Mouse (Mus musculus): ENCODE data around the gene Wdr43. TPM values are rescaled to one million over a fixed set of nuclear protein-coding genes. Genes with fewer than 3 reads are reported as not detected.

Wdr43 gene
- polyA plus RNA-seq, 1 experiment from 2014 or later: 110 TPM

GRCm38 (mm10) chr17:71689903-71690302, 74.2 kb downstream of the Wdr43 start:
- ATAC-seq (replicated peaks; ENCODE audit: low FRiP score, low TSS enrichment, low read depth) (no peak), DNase-seq (ENCODE audit: low spot score) (no peak)
- Histone ChIP-seq H3K4me3 (ENCODE audit: low read depth, low read length) (no peak overlapping the region), H3K9ac (ENCODE audit: low read length) (no peak overlapping the region), H3K36me3 (ENCODE audit: control insufficient read depth, insufficient read depth, low read length) (no peaks in the 10 kb centered on the region), H3K4me1 (replicated peaks; ENCODE audit: control insufficient read depth, insufficient read depth, low read length) (no peaks in the 10 kb centered on the region), H3K27me3 (replicated peaks; ENCODE audit: control insufficient read depth, insufficient read depth, low read length) (no peaks in the 10 kb centered on the region), H3K4me2 (ENCODE audit: low read length) (no peak overlapping the region), H3K27ac (ENCODE audit: low read depth) (no peak overlapping the region), H3K9me3 (ENCODE audit: control insufficient read depth, low read length) (no peaks in the 10 kb centered on the region)
- WGBS: 55% methylated on average over 5 of the region's 5 CpGs

GRCm38 (mm10) chr17:71691361-71691875, 75.7 kb downstream of the Wdr43 start:
- H3K9me3 ChIP-seq (ENCODE audit: control insufficient read depth, low read length): no peaks in the 10 kb centered on the region
- no peak overlapping the region for H3K4me2 ChIP-seq (ENCODE audit: low read length)
- H3K36me3 ChIP-seq (ENCODE audit: control insufficient read depth, insufficient read depth, low read length): no peaks in the 10 kb centered on the region
- H3K4me1 ChIP-seq (replicated peaks; ENCODE audit: control insufficient read depth, insufficient read depth, low read length): no peaks in the 10 kb centered on the region
- H3K27ac ChIP-seq (ENCODE audit: low read depth): no peak overlapping the region
- no peak overlapping the region for H3K9ac ChIP-seq (ENCODE audit: low read length)
- 64% methylated on average over 11 of the region's 11 CpGs for WGBS
- H3K27me3 ChIP-seq (replicated peaks; ENCODE audit: control insufficient read depth, insufficient read depth, low read length): no peaks in the 10 kb centered on the region
- no peak overlapping the region for H3K4me3 ChIP-seq (ENCODE audit: low read depth, low read length)
- DNase-seq (ENCODE audit: low spot score) (no peak), ATAC-seq (replicated peaks; ENCODE audit: low FRiP score, low TSS enrichment, low read depth) (no peak)

- H3K9me3 ChIP-seq (ENCODE audit: control insufficient read depth, low read length): no peaks in the 10 kb centered on the region
- no peak overlapping the region for H3K27ac ChIP-seq (ENCODE audit: low read depth)
- no peak overlapping the region for H3K9ac ChIP-seq (ENCODE audit: low read length)
- DNase-seq (ENCODE audit: low spot score) (no peak), ATAC-seq (replicated peaks; ENCODE audit: low FRiP score, low TSS enrichment, low read depth) (no peak)
- no peak overlapping the region for H3K4me2 ChIP-seq (ENCODE audit: low read length)
- H3K27me3 ChIP-seq (replicated peaks; ENCODE audit: control insufficient read depth, insufficient read depth, low read length): no peaks in the 10 kb centered on the region
- 31% methylated on average over 5 of the region's 5 CpGs for WGBS
- H3K4me1 ChIP-seq (replicated peaks; ENCODE audit: control insufficient read depth, insufficient read depth, low read length): no peaks in the 10 kb centered on the region
- no peak overlapping the region for H3K4me3 ChIP-seq (ENCODE audit: low read depth, low read length)
- no peaks in the 10 kb centered on the region for H3K36me3 ChIP-seq (ENCODE audit: control insufficient read depth, insufficient read depth, low read length)
Measured at GRCm38 (mm10) chr17:71693313-71693712, 77.6 kb downstream of the Wdr43 start.

- Histone ChIP-seq H3K4me1 (replicated peaks; ENCODE audit: control insufficient read depth, insufficient read depth, low read length) (no peaks in the 10 kb centered on the region), H3K9me3 (ENCODE audit: control insufficient read depth, low read length) (no peaks in the 10 kb centered on the region), H3K4me3 (ENCODE audit: low read depth, low read length) (no peak overlapping the region), H3K27me3 (replicated peaks; ENCODE audit: control insufficient read depth, insufficient read depth, low read length) (no peaks in the 10 kb centered on the region), H3K36me3 (ENCODE audit: control insufficient read depth, insufficient read depth, low read length) (no peaks in the 10 kb centered on the region), H3K4me2 (ENCODE audit: low read length) (no peak overlapping the region), H3K27ac (ENCODE audit: low read depth) (no peak overlapping the region), H3K9ac (ENCODE audit: low read length) (no peak overlapping the region)
- 64% methylated on average over 8 of the region's 8 CpGs for WGBS
- DNase-seq (ENCODE audit: low spot score): no peak
- no peak for ATAC-seq (replicated peaks; ENCODE audit: low FRiP score, low TSS enrichment, low read depth)
Measured at GRCm38 (mm10) chr17:71693780-71694179, 78.1 kb downstream of the Wdr43 start.

DNA sequence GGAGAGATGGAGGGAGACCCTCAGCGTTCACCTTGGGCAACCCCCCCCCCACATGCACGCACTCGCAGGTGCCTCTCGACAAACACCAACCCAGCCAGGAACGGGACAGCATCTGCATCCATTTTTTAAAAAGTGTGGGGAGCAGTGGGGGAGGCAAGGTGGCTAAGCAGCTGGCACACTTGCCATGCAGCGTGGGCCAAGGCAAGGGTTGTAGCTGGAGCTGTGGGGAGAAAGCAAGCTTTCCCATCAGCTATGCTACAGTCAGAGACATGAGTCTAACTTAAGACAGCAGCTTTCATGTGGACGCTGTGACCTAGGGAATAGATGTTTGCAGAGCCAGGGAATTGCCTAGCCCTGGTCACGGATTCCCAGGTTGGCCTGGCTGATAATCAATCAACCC, 79.5 kb downstream of the Wdr43 start:
- Histone ChIP-seq H3K4me3 (ENCODE audit: low read depth, low read length) (no peak overlapping the region), H3K9ac (ENCODE audit: low read length) (no peak overlapping the region), H3K27ac (ENCODE audit: low read depth) (no peak overlapping the region), H3K4me2 (ENCODE audit: low read length) (no peak overlapping the region), H3K9me3 (ENCODE audit: control insufficient read depth, low read length) (no peaks in the 10 kb centered on the region), H3K36me3 (ENCODE audit: control insufficient read depth, insufficient read depth, low read length) (no peaks in the 10 kb centered on the region), H3K4me1 (replicated peaks; ENCODE audit: control insufficient read depth, insufficient read depth, low read length) (no peaks in the 10 kb centered on the region), H3K27me3 (replicated peaks; ENCODE audit: control insufficient read depth, insufficient read depth, low read length) (no peaks in the 10 kb centered on the region)
- 84% methylated on average over 8 of the region's 8 CpGs for WGBS
- DNase-seq (ENCODE audit: low spot score) (no peak), ATAC-seq (replicated peaks; ENCODE audit: low FRiP score, low TSS enrichment, low read depth) (no peak)

DNA sequence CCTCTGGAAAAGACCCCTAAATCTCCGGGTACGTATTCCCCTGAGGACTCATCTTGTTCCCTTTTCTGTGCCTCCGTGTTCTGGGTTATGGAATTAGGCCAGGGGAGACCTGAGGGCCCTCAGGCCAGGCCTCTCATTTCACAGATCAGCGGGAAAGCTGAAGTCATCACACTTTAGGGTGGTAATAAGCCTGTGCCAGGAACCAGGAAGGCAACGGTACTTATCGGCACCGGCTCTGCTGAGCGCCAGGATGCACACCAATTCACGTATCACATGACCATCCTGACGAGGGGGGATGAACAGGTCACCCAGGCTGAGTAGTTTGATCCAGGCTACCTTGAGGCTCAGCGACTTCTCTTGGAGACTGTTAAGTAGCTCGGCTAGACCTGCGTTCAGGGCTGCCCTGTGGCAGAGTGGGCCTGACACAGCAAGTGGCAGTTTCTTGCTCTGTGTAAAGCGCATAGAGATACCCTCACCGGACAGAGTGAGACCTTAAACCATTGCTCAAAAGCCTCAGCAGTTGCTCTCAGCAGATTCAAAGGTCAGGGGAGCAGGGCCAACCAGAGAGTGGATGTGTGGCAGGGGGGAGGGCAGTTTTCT, 80.1 kb downstream of the Wdr43 start:
- no peak overlapping the region for H3K9ac ChIP-seq (ENCODE audit: low read length)
- no peaks in the 10 kb centered on the region for H3K27me3 ChIP-seq (replicated peaks; ENCODE audit: control insufficient read depth, insufficient read depth, low read length)
- H3K9me3 ChIP-seq (ENCODE audit: control insufficient read depth, low read length): no peaks in the 10 kb centered on the region
- no peaks in the 10 kb centered on the region for H3K36me3 ChIP-seq (ENCODE audit: control insufficient read depth, insufficient read depth, low read length)
- no peak for DNase-seq (ENCODE audit: low spot score)
- H3K4me3 ChIP-seq (ENCODE audit: low read depth, low read length): no peak overlapping the region
- H3K4me2 ChIP-seq (ENCODE audit: low read length): no peak overlapping the region
- WGBS: 76% methylated on average over 15 of the region's 15 CpGs
- no peak for ATAC-seq (replicated peaks; ENCODE audit: low FRiP score, low TSS enrichment, low read depth)
- H3K27ac ChIP-seq (ENCODE audit: low read depth): no peak overlapping the region
- H3K4me1 ChIP-seq (replicated peaks; ENCODE audit: control insufficient read depth, insufficient read depth, low read length): no peaks in the 10 kb centered on the region

GRCm38 (mm10) chr17:71696396-71696795, 80.7 kb downstream of the Wdr43 start:
- Histone ChIP-seq H3K4me2 (ENCODE audit: low read length) (no peak overlapping the region), H3K4me3 (ENCODE audit: low read depth, low read length) (no peak overlapping the region), H3K9me3 (ENCODE audit: control insufficient read depth, low read length) (no peaks in the 10 kb centered on the region), H3K27me3 (replicated peaks; ENCODE audit: control insufficient read depth, insufficient read depth, low read length) (no peaks in the 10 kb centered on the region), H3K27ac (ENCODE audit: low read depth) (no peak overlapping the region), H3K9ac (ENCODE audit: low read length) (no peak overlapping the region), H3K4me1 (replicated peaks; ENCODE audit: control insufficient read depth, insufficient read depth, low read length) (no peaks in the 10 kb centered on the region), H3K36me3 (ENCODE audit: control insufficient read depth, insufficient read depth, low read length) (no peaks in the 10 kb centered on the region)
- WGBS: 80% methylated on average over 5 of the region's 5 CpGs
- ATAC-seq (replicated peaks; ENCODE audit: low FRiP score, low TSS enrichment, low read depth): no peak
- DNase-seq (ENCODE audit: low spot score): no peak

GRCm38 (mm10) chr17:71697896-71698618, 82.4 kb downstream of the Wdr43 start:
- 74% methylated on average over 11 of the region's 11 CpGs for WGBS
- H3K36me3 ChIP-seq (ENCODE audit: control insufficient read depth, insufficient read depth, low read length): no peaks in the 10 kb centered on the region
- no peaks in the 10 kb centered on the region for H3K27me3 ChIP-seq (replicated peaks; ENCODE audit: control insufficient read depth, insufficient read depth, low read length)
- no peak overlapping the region for H3K4me2 ChIP-seq (ENCODE audit: low read length)
- H3K4me1 ChIP-seq (replicated peaks; ENCODE audit: control insufficient read depth, insufficient read depth, low read length): no peaks in the 10 kb centered on the region
- ATAC-seq (replicated peaks; ENCODE audit: low FRiP score, low TSS enrichment, low read depth) (no peak), DNase-seq (ENCODE audit: low spot score) (no peak)
- no peak overlapping the region for H3K4me3 ChIP-seq (ENCODE audit: low read depth, low read length)
- H3K9ac ChIP-seq (ENCODE audit: low read length): no peak overlapping the region
- no peak overlapping the region for H3K27ac ChIP-seq (ENCODE audit: low read depth)
- no peaks in the 10 kb centered on the region for H3K9me3 ChIP-seq (ENCODE audit: control insufficient read depth, low read length)

- Histone ChIP-seq H3K9me3 (ENCODE audit: control insufficient read depth, low read length) (no peaks in the 10 kb centered on the region), H3K9ac (ENCODE audit: low read length) (no peak overlapping the region), H3K4me1 (replicated peaks; ENCODE audit: control insufficient read depth, insufficient read depth, low read length) (no peaks in the 10 kb centered on the region), H3K4me2 (ENCODE audit: low read length) (no peak overlapping the region), H3K27ac (ENCODE audit: low read depth) (no peak overlapping the region), H3K27me3 (replicated peaks; ENCODE audit: control insufficient read depth, insufficient read depth, low read length) (no peaks in the 10 kb centered on the region), H3K4me3 (ENCODE audit: low read depth, low read length) (no peak overlapping the region), H3K36me3 (ENCODE audit: control insufficient read depth, insufficient read depth, low read length) (no peaks in the 10 kb centered on the region)
- DNase-seq (ENCODE audit: low spot score): no peak
- WGBS: 90% methylated on average over 11 of the region's 11 CpGs
- ATAC-seq (replicated peaks; ENCODE audit: low FRiP score, low TSS enrichment, low read depth): no peak
Measured at GRCm38 (mm10) chr17:71698619-71698956, 82.9 kb downstream of the Wdr43 start.
